Mouse (Mus musculus): ENCODE measurements around the gene Dynlrb2.

DNA sequence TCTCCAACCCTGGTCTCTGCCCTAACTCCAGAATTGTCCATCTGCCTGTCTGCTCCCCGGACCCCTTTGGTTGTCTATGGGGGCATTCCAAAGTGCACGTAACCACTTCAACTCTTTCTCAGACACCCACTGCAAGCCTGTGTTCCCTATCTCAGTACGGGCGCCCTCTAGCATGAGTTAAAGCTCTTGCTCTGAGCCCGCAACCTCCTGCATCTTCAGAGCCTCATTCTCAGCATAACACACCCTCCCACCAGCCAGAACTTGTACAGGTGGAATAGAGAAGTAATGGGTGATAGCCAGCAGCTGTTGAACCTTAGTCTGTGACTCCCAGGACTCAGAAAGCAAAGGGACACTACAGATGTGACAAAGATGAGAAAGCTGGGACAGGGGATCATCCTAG is 32.0 kb downstream of the Dynlrb2 start:
- TF ChIP-seq CTCF (IDR thresholded peaks at IDR 0.05; ENCODE audit: low read depth) (no peak), EP300 (IDR thresholded peaks at IDR 0.05; ENCODE audit: low read depth) (no peak)
